Mouse (Mus musculus) heart, adult 2 months (tissue): ENCODE results near the gene Fars2. TPM values are rescaled to one million over a fixed set of nuclear protein-coding genes. Genes with fewer than 3 reads are reported as not detected.

Experiments
- DNase-seq, 2 experiments: peaks; one replicate each; pipeline ENCODE4 v3.0.0; 2021
- H3K27ac ChIP-seq: fragments of 200-600 bp; 2 replicates; pipeline ENCODE4 v1.8.1; 2022
- H3K27me3 ChIP-seq: fragments of 200-500 bp; 2 replicates; pipeline ENCODE4 v1.6.1; 2012; ENCODE audit warnings: mild to moderate bottlenecking, low read length, inconsistent platforms, mixed read lengths; ENCODE audit not compliant: control insufficient read depth, insufficient read depth
- H3K36me3 ChIP-seq: fragments of 200-500 bp; 2 replicates; pipeline ENCODE4 v1.6.1; 2012; ENCODE audit warnings: low read length, inconsistent platforms; ENCODE audit not compliant: control insufficient read depth, insufficient read depth
- H3K4me1 ChIP-seq: fragments of 200-500 bp; 2 replicates; pipeline ENCODE4 v1.6.1; 2011; ENCODE audit warnings: low read length; ENCODE audit not compliant: control insufficient read depth, insufficient read depth
- H3K4me3 ChIP-seq: fragments of 200-600 bp; 2 replicates; pipeline ENCODE4 v1.8.1; 2022
- H3K79me2 ChIP-seq: fragments of 200-500 bp; replicated peaks from 2 replicates; pipeline ENCODE4 v1.6.1; 2012; ENCODE audit warnings: mild to moderate bottlenecking, inconsistent platforms, low read length, moderate library complexity, mixed read lengths; ENCODE audit not compliant: control insufficient read depth, insufficient read depth
- H3K9ac ChIP-seq: fragments of 200-500 bp; 2 replicates; pipeline ENCODE4 v1.6.1; 2012; ENCODE audit warnings: low read depth, mild to moderate bottlenecking, control low read depth, inconsistent platforms, low read length, mixed read lengths
- CTCF ChIP-seq: fragments of 200-600 bp; IDR thresholded peaks from 2 replicates; pipeline ENCODE4 v1.8.1; 2022; ENCODE audit warnings: antibody characterized with exemption, mild to moderate bottlenecking, moderate library complexity
- EP300 ChIP-seq: fragments of 200-500 bp; IDR thresholded peaks from 2 replicates; pipeline ENCODE4 v1.6.1; 2011; ENCODE audit warnings: low read depth, low read length, control low read depth; ENCODE audit not compliant: insufficient read depth
- POLR2A ChIP-seq: fragments of 200-500 bp; IDR thresholded peaks from 2 replicates; pipeline ENCODE4 v1.6.1; 2011; ENCODE audit warnings: mild to moderate bottlenecking, low read depth, low read length, control low read depth; ENCODE audit not compliant: insufficient read depth
- WGBS: fragments of 180-500 bp; shearing (Covaris S2); methylation state at CpG from one replicate; pipeline ENCODE4 v1.1.7; 2018; 5-methylcytosine and 5-hydroxymethylcytosine counted together
- intact Hi-C: fragments of 180-260 bp; cut with DNase I; formaldehyde crosslinking; loops from one replicate; pipeline ENCODE4 v1.15.1; 2025
- polyA plus RNA-seq: library from polyadenylated mRNA; depleted of rRNA; stranded (reverse); fragments of >200 nt; gene quantifications from 2 replicates; pipeline ENCODE4 v1.2.3, GENCODE M21; 2012
- total RNA-seq, 2 experiments: library from RNA; stranded (reverse); gene quantifications; 2 replicates each; pipeline ENCODE4 v1.2.3; 2021

The Fars2 gene
- total and polyA plus RNA-seq, 3 experiments: 73.3 to 85.7 (median 77.7) TPM

- TF ChIP-seq POLR2A: no peak
- no peak for TF ChIP-seq CTCF
- no peak for TF ChIP-seq EP300
- no peak overlapping the region for H3K9ac ChIP-seq
- intact Hi-C loops: no loop called here
- DNase-seq: no peak
- no peak overlapping the region for H3K4me3 ChIP-seq
- no peak overlapping the region for H3K27ac ChIP-seq
- no peaks in the 10 kb centered on the region for H3K36me3 ChIP-seq
- peaks cover 4% of the 10 kb centered on the region for H3K4me1 ChIP-seq
- no peaks in the 10 kb centered on the region for H3K79me2 ChIP-seq
- WGBS: 83% methylated on average over 7 of the region's 7 CpGs
- H3K27me3 ChIP-seq: no peaks in the 10 kb centered on the region
Observed at GRCm38 (mm10) chr13:36429500-36430189, 312.4 kb downstream of the Fars2 start.

DNA sequence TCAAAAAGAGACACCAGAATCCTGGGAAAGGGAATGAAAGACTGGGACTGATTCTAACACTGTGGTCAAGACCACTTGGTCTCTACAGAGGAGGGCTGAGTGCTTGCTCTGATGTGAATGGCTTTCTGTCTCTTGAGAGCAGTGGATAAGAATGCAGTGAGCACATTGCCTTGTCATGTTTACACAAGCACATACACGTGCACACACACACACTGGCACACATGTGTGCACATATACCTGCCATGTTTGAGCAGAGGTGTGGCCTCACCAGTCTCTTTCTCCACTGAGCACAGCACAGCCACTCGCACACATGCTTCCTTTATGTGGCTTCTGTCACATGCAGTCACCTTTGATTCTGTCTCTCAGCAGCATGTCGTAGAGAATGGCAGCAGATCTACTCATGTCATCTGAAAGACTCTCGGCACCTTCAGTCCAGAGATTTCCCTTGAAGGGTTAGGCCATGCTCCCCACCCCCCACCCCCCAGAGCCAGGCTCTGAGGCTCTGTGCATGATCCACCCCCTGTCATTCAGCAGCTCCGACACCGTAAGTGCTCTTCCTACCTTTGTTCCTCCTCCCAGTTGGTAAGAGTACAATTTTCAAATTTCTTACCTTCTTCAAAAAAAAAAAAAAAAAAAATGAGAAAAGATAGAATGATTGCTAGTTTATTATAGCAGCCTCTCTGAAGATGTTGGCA, 313.4 kb downstream of the Fars2 start:
- peaks cover 4% of the 10 kb centered on the region for H3K4me1 ChIP-seq
- no peaks in the 10 kb centered on the region for H3K36me3 ChIP-seq
- no peaks in the 10 kb centered on the region for H3K79me2 ChIP-seq
- H3K27ac ChIP-seq: no peak overlapping the region
- TF ChIP-seq POLR2A: no peak
- H3K4me3 ChIP-seq: no peak overlapping the region
- intact Hi-C loops: no loop called here
- WGBS: 79% methylated on average over 6 of the region's 6 CpGs
- no peaks in the 10 kb centered on the region for H3K27me3 ChIP-seq
- DNase-seq: no peak
- no peak overlapping the region for H3K9ac ChIP-seq

DNA sequence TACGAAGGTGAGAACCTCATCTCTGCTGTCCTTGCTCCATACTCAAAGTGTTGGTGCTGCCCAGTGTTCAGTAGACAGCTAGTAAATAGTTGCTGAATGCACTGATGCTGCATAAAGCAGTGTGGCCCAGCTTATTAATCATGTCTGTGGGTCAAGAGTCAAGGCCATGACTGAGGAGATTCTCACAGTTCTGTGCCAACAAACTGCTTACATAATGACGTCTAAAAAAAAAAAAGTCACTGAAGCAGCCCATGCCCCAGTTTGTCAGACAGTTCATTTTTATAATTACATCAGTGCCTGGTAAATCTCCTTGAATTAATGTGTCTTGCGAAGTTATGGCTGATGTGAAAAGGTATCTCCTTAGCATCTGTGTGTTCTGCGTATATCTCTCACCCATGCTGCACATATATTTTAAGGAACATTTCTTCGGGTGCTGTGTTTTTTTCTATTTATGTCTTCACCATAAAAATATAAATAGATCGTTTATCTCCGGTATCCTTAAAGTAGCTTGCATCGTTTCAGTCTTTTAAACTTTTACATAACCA, 314.8 kb downstream of the Fars2 start:
- 75% methylated on average over 8 of the region's 8 CpGs for WGBS
- TF ChIP-seq POLR2A (no peak), EP300 (no peak), CTCF (no peak)
- intact Hi-C loops: no loop called here
- no peak overlapping the region for H3K9ac ChIP-seq
- no peaks in the 10 kb centered on the region for H3K36me3 ChIP-seq
- H3K27ac ChIP-seq: no peak overlapping the region
- no peaks in the 10 kb centered on the region for H3K79me2 ChIP-seq
- DNase-seq: no peak
- no peaks in the 10 kb centered on the region for H3K27me3 ChIP-seq
- H3K4me3 ChIP-seq: no peak overlapping the region
- H3K4me1 ChIP-seq: peaks cover 4% of the 10 kb centered on the region

DNA sequence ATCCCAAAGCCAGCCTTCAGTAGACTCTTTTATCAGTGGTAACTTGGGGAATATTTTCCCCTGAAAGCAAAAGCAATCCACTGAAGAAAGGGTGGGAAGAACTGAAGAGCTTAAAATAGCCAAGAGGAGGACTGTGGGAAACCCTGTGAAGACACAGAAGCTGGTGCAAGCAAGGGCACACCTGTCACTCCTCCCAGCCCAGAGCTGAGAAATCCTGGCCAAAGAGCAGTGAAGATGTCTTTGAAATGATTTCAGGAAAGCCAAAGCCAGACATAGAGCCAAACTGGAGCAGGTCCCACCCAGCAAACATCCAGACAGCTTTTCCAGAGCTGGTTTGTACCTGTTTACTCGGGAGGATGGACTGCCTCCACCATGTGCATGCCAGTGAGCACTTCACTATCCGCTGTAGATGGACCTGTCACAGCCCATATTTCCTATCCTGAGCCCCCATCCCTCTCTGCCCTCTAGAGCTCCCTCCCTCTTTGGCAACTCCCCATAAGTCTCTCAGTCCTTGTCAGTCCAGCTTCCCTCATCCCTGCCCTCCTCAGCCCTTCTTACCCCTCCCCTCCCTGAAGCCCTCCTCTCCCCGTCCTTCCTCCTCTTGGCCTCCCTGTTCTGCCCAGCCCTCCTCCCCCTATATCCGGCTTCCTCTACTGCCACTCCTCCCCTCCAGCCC, 327.7 kb downstream of the Fars2 start:
- Histone ChIP-seq H3K27ac (no peak overlapping the region), H3K27me3 (no peaks in the 10 kb centered on the region), H3K79me2 (no peaks in the 10 kb centered on the region), H3K4me1 (no peaks in the 10 kb centered on the region), H3K9ac (no peak overlapping the region), H3K36me3 (no peaks in the 10 kb centered on the region), H3K4me3 (no peak overlapping the region)
- TF ChIP-seq EP300 (no peak), CTCF (no peak), POLR2A (no peak)
- 70% methylated on average over 4 of the region's 4 CpGs for WGBS
- intact Hi-C loops: no loop called here
- DNase-seq: no peak

GRCm38 (mm10) chr13:36447947-36448346, 330.7 kb downstream of the Fars2 start:
- 70% methylated on average over 4 of the region's 4 CpGs for WGBS
- Histone ChIP-seq H3K4me3 (no peak overlapping the region), H3K27me3 (no peaks in the 10 kb centered on the region), H3K27ac (no peak overlapping the region), H3K9ac (no peak overlapping the region), H3K36me3 (no peaks in the 10 kb centered on the region), H3K79me2 (no peaks in the 10 kb centered on the region), H3K4me1 (no peaks in the 10 kb centered on the region)
- no peak for DNase-seq
- intact Hi-C loops: no loop called here
- TF ChIP-seq EP300 (no peak), CTCF (no peak), POLR2A (no peak)
